Mouse (Mus musculus) kidney, postnatal 0 days (tissue): Measurements from ENCODE around the gene Creb5. TPM values are rescaled to one million over a fixed set of nuclear protein-coding genes. Genes with fewer than 3 reads are reported as not detected.

Experiments used
- ATAC-seq: fragments of 200-750 bp; cut with Nextera tagmentation; replicated peaks from 2 replicates; pipeline ENCODE4 v1.8.0; 2017; ENCODE audit warnings: low read depth, moderate number of reproducible peaks, moderate TSS enrichment, moderate library complexity; ENCODE audit not compliant: low FRiP score
- DNase-seq: peaks from one replicate; pipeline ENCODE4 v3.0.0-alpha.2; 2016; ENCODE audit warnings: low spot score
- H3K27ac ChIP-seq: fragments of 300-500 bp; sonication (generic); 2 replicates; pipeline ENCODE4 v1.5.1; 2014; ENCODE audit warnings: mild to moderate bottlenecking
- H3K27me3 ChIP-seq: fragments of 300-500 bp; sonication (generic); 2 replicates; pipeline ENCODE4 v1.6.1; 2014; ENCODE audit warnings: low read length, mixed read lengths; ENCODE audit not compliant: insufficient read depth
- H3K36me3 ChIP-seq: fragments of 300-500 bp; sonication (generic); 2 replicates; pipeline ENCODE4 v1.6.1; 2014; ENCODE audit warnings: low read length, mixed read lengths; ENCODE audit not compliant: insufficient read depth
- H3K4me1 ChIP-seq: fragments of 300-500 bp; sonication (generic); replicated peaks from 2 replicates; pipeline ENCODE4 v1.6.1; 2014; ENCODE audit warnings: antibody characterized with exemption, low read length, mixed read lengths; ENCODE audit not compliant: insufficient read depth
- H3K4me2 ChIP-seq: fragments of 300-500 bp; sonication (generic); 2 replicates; pipeline ENCODE4 v1.6.1; 2014; ENCODE audit warnings: mild to moderate bottlenecking, low read length, moderate library complexity, mixed read lengths
- H3K4me3 ChIP-seq: fragments of 300-500 bp; sonication (generic); replicated peaks from 2 replicates; pipeline ENCODE4 v1.5.1; 2014; ENCODE audit warnings: low read depth, low read length
- H3K9ac ChIP-seq: fragments of 300-500 bp; sonication (generic); 2 replicates; pipeline ENCODE4 v1.6.1; 2014; ENCODE audit warnings: low read depth, low read length
- H3K9me3 ChIP-seq: fragments of 300-500 bp; sonication (generic); replicated peaks from 2 replicates; pipeline ENCODE4 v1.6.1; 2016; ENCODE audit warnings: low read length, inconsistent platforms, mixed read lengths
- CTCF ChIP-seq: IDR thresholded peaks from 2 replicates; pipeline ENCODE4 v1.5.1; 2016; ENCODE audit warnings: antibody characterized with exemption, low read depth, mild to moderate bottlenecking, moderate library complexity
- WGBS: fragments of 180-500 bp; shearing (Covaris S2); extraction: QIAGEN DNeasy Blood & Tissue Kit; methylation state at CpG from one replicate; pipeline ENCODE4 v1.1.7; 2014; 5-methylcytosine and 5-hydroxymethylcytosine counted together
- polyA plus RNA-seq: library from polyadenylated mRNA; unstranded; fragments of >200 nt; fragmentation: Nextera tagmentation; extraction: Ambion mirVana; gene quantifications from 2 replicates; pipeline ENCODE4 v1.2.1, GENCODE M21; 2015

The Creb5 gene
- polyA plus RNA-seq, 1 experiment from 2014 or later = 1.6 TPM

GRCm38 (mm10) chr6:53560928-53561327 is 273.9 kb downstream of the Creb5 start:
- H3K36me3 ChIP-seq = no peaks in the 10 kb centered on the region
- H3K4me2 ChIP-seq = no peak overlapping the region
- no peak overlapping the region for H3K27ac ChIP-seq
- no peaks in the 10 kb centered on the region; the same call in 1 of the 2 replicates for H3K27me3 ChIP-seq
- ATAC-seq (no peak), DNase-seq (no peak)
- no peaks in the 10 kb centered on the region; the same call in 1 of the 2 replicates for H3K4me1 ChIP-seq
- no peaks in the 10 kb centered on the region for H3K9me3 ChIP-seq
- 64% methylated on average over 5 of the region's 5 CpGs for WGBS
- TF ChIP-seq CTCF = no peak
- H3K9ac ChIP-seq = no peak overlapping the region
- H3K4me3 ChIP-seq = no peak overlapping the region

- H3K36me3 ChIP-seq = no peaks in the 10 kb centered on the region
- H3K4me2 ChIP-seq = no peak overlapping the region
- H3K4me3 ChIP-seq = no peak overlapping the region
- DNase-seq (no peak), ATAC-seq (no peak)
- H3K9me3 ChIP-seq = no peaks in the 10 kb centered on the region; the same call in 1 of the 2 replicates
- no peak overlapping the region for H3K9ac ChIP-seq
- TF ChIP-seq CTCF = no peak
- 74% methylated on average over 7 of the region's 7 CpGs for WGBS
- no peaks in the 10 kb centered on the region; the same call in 1 of the 2 replicates for H3K27me3 ChIP-seq
- no peaks in the 10 kb centered on the region for H3K4me1 ChIP-seq
- H3K27ac ChIP-seq = no peak overlapping the region
Observed at GRCm38 (mm10) chr6:53562586-53562985, 275.5 kb downstream of the Creb5 start.

GRCm38 (mm10) chr6:53563546-53564185 is 276.6 kb downstream of the Creb5 start:
- H3K4me3 ChIP-seq = no peak overlapping the region
- TF ChIP-seq CTCF = no peak
- H3K36me3 ChIP-seq = no peaks in the 10 kb centered on the region
- no peak for ATAC-seq
- 46% methylated on average over 16 of the region's 16 CpGs for WGBS
- no peak overlapping the region for H3K27ac ChIP-seq
- no peak overlapping the region for H3K9ac ChIP-seq
- H3K9me3 ChIP-seq = no peaks in the 10 kb centered on the region; the same call in 1 of the 2 replicates
- no peaks in the 10 kb centered on the region for H3K4me1 ChIP-seq
- no peaks in the 10 kb centered on the region; the same call in 1 of the 2 replicates for H3K27me3 ChIP-seq
- DNase-seq = no peak
- H3K4me2 ChIP-seq = no peak overlapping the region

- no peak overlapping the region for H3K27ac ChIP-seq
- 46% methylated on average over 3 of the region's 3 CpGs for WGBS
- H3K4me3 ChIP-seq = no peak overlapping the region
- no peaks in the 10 kb centered on the region for H3K36me3 ChIP-seq
- no peaks in the 10 kb centered on the region for H3K27me3 ChIP-seq
- no peak for DNase-seq
- H3K9me3 ChIP-seq = no peaks in the 10 kb centered on the region; the same call in 1 of the 2 replicates
- H3K4me1 ChIP-seq = 0 out of 2 replicates have a peak, but pooled peaks cover 3% of the 10 kb centered on the region
- no peak for TF ChIP-seq CTCF
- ATAC-seq = no peak
- H3K9ac ChIP-seq = no peak overlapping the region
- no peak overlapping the region for H3K4me2 ChIP-seq
Observed at GRCm38 (mm10) chr6:53569436-53569835, 282.4 kb downstream of the Creb5 start.

GRCm38 (mm10) chr6:53570906-53571305 is 283.8 kb downstream of the Creb5 start:
- no peaks in the 10 kb centered on the region for H3K36me3 ChIP-seq
- H3K27me3 ChIP-seq = peaks cover 6% of the 10 kb centered on the region; the same call in 1 of the 2 replicates
- ATAC-seq (no peak), DNase-seq (no peak)
- no peaks in the 10 kb centered on the region; the same call in 1 of the 2 replicates for H3K9me3 ChIP-seq
- no peak overlapping the region for H3K4me3 ChIP-seq
- no peak for TF ChIP-seq CTCF
- H3K27ac ChIP-seq = no peak overlapping the region
- 80% methylated on average over 4 of the region's 4 CpGs for WGBS
- no peak overlapping the region for H3K4me2 ChIP-seq
- H3K9ac ChIP-seq = no peak overlapping the region
- H3K4me1 ChIP-seq = 0 out of 2 replicates have a peak, but pooled peaks cover 3% of the 10 kb centered on the region

GRCm38 (mm10) chr6:53571571-53572122 is 284.6 kb downstream of the Creb5 start:
- no peak overlapping the region for H3K9ac ChIP-seq
- H3K9me3 ChIP-seq = no peaks in the 10 kb centered on the region; the same call in 1 of the 2 replicates
- H3K27ac ChIP-seq = no peak overlapping the region
- DNase-seq = no peak
- ATAC-seq = no peak
- 91% methylated on average over 4 of the region's 4 CpGs for WGBS
- H3K4me1 ChIP-seq = 0 out of 2 replicates have a peak, but pooled peaks cover 3% of the 10 kb centered on the region
- H3K27me3 ChIP-seq = peaks cover 6% of the 10 kb centered on the region; the same call in 1 of the 2 replicates
- no peak overlapping the region for H3K4me2 ChIP-seq
- TF ChIP-seq CTCF = no peak
- no peak overlapping the region for H3K4me3 ChIP-seq
- no peaks in the 10 kb centered on the region for H3K36me3 ChIP-seq
